Mouse (Mus musculus): ENCODE measurements around the gene Syt1.

Syt1 gene

GRCm38 (mm10) chr10:108450401-108450800, 560.4 kb downstream of the Syt1 start:
- no peak for DNase-seq (ENCODE audit: low read depth in 2 of 2, low spot score in 2 of 2)

- DNase-seq (ENCODE audit: low read depth in 2 of 2, low spot score in 2 of 2), result no peak
Measured at GRCm38 (mm10) chr10:108448421-108448820, 562.4 kb downstream of the Syt1 start.
